Mouse (Mus musculus) small intestine, adult 10 weeks (tissue): ENCODE results near the gene Pif1. TPM values are rescaled to one million over a fixed set of nuclear protein-coding genes. Genes with fewer than 3 reads are reported as not detected.

Experiments
- polyA plus RNA-seq: library from polyadenylated mRNA; stranded (reverse); fragments of 350-450 nt; fragmentation: Illumina TruSeq; extraction: RNeasy Lipid Tissue Mini Kit (QIAGEN cat#74804); gene quantifications from one replicate; pipeline ENCODE4 v1.2.3, GENCODE M21; 2014; ENCODE audit warnings: low replicate concordance

Pif1 gene
- 1.2 TPM for polyA plus RNA-seq

DNA sequence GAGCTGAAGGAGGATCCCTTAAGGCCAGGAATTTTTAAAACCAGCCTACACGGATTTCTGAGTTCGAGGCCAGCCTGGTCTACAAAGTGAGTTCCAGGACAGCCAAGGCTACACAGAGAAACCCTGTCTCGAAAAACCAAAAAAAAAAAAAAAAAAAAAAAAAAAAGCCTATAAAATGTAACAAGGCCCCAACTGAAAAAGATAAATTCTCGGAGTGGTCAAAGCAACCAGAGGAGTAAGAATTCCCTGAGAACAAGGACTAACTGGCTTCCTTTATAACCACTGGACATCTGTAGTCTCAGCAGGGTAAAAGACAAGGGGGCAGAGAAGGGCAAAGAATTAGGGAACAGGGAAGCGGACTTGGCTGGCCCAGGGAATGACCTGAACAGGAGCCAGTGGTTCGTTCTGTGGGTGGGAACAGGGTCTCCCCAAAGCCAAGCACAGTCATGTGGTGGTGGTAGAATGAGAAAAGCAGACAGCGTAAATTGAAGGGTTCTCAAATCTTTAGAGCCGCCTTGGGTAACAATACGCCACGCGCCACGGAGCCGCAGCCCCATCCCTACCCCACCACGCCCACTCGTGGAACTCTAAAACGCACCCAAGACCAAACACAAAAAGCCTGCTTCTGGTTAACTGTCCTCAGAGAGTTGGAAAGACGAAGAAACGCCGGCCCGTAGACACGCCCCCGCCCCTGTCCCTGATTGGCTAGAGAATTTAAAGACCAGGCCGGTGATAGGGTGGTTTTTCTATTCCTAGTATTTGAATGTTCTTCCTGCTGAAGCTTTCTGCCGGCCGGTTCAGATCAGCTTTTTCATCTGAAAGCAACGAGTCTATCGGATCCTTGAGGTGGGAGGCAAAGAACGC is at the start of gene Pif1:
Gene Pif1, plus strand, starts transcription at position 755 of the 864 bp plus-strand sequence.

DNA sequence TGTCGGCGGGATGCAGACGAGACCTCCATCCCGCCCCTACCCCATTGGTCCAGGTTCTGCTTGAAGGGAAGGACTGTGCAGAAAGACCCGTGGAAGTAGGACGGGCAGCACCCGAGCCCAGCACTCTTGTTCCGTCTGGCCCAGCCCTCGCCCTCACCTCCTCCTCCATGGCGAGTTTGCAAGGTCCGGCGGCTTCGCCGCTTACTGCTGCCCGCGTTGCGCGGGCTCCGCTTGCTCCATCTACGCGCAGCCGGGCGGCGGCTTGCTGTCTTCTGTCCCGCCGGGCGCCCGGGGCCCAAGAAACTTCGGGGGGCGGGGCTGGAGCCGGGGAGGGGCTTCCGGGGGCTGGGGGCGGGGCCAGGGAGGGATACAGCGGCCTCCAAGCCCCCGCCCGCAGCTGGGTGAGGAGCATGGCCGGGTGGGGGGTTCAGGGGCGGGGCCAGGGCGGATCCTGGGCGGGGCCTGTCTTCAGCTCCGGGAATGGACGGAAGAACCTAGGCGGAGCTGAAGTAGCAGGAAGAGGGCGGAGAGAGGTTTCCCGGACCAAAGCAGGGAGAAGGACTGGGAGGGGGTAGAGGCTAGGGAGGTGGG is 7.1 kb upstream of the Pif1 start, which contains the start of gene Plekho2:
Gene Plekho2, minus strand, starts transcription at position 260 of the 591 bp plus-strand sequence.

DNA sequence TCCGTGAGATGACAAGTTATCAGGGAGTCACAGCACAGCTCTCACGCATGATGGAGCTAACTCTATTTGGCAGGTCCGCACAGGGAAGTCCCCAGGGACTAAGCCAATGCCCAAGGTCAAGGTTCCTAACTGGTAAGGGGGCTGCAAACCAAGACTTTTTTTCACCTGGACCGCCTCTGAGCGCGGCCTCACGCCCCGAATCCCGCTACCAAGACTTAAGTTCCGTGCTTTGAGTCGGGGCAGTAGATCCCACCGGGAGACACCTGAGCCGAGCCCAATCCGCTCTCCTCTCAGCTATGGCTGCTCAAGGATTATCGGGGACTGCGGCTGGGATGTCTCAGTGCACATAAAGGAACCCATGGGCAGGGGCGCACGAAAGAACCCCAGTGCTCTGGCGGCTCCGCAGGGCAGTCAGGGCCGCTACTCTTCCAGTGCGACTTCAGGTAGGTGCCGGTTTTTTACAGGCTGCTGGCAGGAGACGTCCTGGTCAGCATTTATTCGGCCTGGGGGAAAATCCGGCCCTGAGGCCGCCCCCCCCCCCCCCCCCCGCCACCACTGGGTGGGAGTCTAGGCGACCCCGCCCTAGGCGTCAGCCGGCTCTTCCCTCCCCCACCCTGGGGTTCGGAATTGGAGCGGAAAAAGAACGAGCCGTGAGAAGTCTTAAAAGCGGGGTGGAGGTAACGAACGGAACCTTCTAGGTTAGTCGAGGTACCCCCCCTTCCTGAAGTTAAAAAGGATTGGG is 42.2 kb downstream of the Pif1 start, which contains the start of gene Rbpms2:
Gene Rbpms2, plus strand, starts transcription at position 624 of the 742 bp plus-strand sequence.

Other genes with a start within 250 kb of the Pif1 start
- gene Pdcd7, start 241.1 kb upstream of the Pif1 start, polyA plus RNA-seq = 5.3 TPM
- gene Ubap1l, start 226.1 kb upstream of the Pif1 start, polyA plus RNA-seq = not detected
- gene Kbtbd13, start 195.5 kb upstream of the Pif1 start, polyA plus RNA-seq = 0.15 TPM
- gene Rasl12, start 188.7 kb upstream of the Pif1 start, polyA plus RNA-seq = 0.52 TPM
- 126 TPM for gene Slc51b, start 164.2 kb upstream of the Pif1 start, polyA plus RNA-seq
- 24.4 TPM for gene Mtfmt, start 151.4 kb upstream of the Pif1 start, polyA plus RNA-seq
- 106 TPM for gene Spg21, start 126.2 kb upstream of the Pif1 start, polyA plus RNA-seq
- gene Ankdd1a, start 67.0 kb upstream of the Pif1 start, polyA plus RNA-seq = not detected
- 0.63 TPM for gene Plekho2, start 7.1 kb upstream of the Pif1 start, polyA plus RNA-seq
- gene Rbpms2, start 42.5 kb downstream of the Pif1 start, polyA plus RNA-seq = 4.4 TPM
- gene Oaz2, start 80.8 kb downstream of the Pif1 start, polyA plus RNA-seq = 20.5 TPM
- gene Zfp609, start 240.4 kb downstream of the Pif1 start, polyA plus RNA-seq = 5.8 TPM